9 mouse cellular contexts compared by ENCODE assay signal in the genomic region with DNA sequence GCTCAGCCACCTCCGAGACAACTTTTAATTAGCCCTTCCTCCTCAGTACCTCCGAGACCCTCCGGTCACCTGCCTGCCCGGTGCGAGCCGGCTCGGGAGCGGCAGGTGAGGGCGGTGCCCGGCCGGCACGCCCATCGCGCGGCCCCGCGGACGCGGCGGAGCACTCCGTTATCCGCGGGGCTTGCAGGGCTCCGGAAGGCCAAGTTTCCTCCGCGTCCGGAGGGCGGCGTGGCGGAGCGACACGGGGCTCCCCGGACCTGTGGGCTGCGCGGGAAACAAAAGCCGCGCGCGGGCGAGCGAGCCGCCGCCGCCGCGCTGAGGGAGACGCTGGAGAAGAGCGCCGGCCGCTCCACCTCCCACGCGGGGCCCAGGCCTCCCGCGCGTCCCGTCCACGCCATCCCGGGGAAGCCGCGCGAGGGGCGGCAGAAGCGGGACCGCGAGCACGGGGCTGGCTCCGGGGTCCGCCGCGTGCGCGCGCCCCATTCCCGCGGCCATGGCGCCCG. TPM values are rescaled to one million over a fixed set of nuclear protein-coding genes. Genes with fewer than 3 reads are reported as not detected.
DNase-seq lines count a peak whose midpoint lies in the region; ATAC-seq lines count a peak whose summit lies in the region.
"Had no signal": no experiment of that assay in that cellular context is flagged by ENCODE, and none has a peak within 500 bp of the region (broad histone marks: within the 10 kb centered on the region; RNA-seq: fewer than 3 reads in every experiment).

No protein-coding gene starts in this region.

- H3K4me3 ChIP-seq in embryonic facial prominence, embryonic 14.5 days (ENCODE audit: low read depth, low read length), result peak overlapping the region; percentile 90

- intact Hi-C loops in heart, postnatal 14 days (cut with DNase I), result loop anchor here (2.0 kb wide), 1 partner anchor 37 kb away; no protein-coding TSS in a partner anchor

- H3K4me1 ChIP-seq in embryonic facial prominence, embryonic 14.5 days (ENCODE audit: control insufficient read depth, insufficient read depth, low read length), result peaks cover 4% of the 10 kb centered on the region; the same call in 1 of the 2 replicates

- H3K4me2 ChIP-seq in embryonic facial prominence, embryonic 14.5 days (ENCODE audit: low read depth, low read length), result peak overlapping the region; percentile 80

- no peaks in the 10 kb centered on the region for H3K27me3 ChIP-seq in embryonic facial prominence, embryonic 14.5 days (replicated peaks; ENCODE audit: control insufficient read depth, insufficient read depth, low read length)

- H3K27ac ChIP-seq in embryonic facial prominence, embryonic 14.5 days (replicated peaks; ENCODE audit: low read depth, low read length), result peak overlapping the region; percentile 82

- H3K9me3 ChIP-seq in embryonic facial prominence, embryonic 14.5 days (ENCODE audit: control insufficient read depth, low read length), result no peaks in the 10 kb centered on the region

- WGBS in embryonic facial prominence, embryonic 14.5 days, result 0% methylated on average over 16 of the region's 77 CpGs

- peak; percentile 37 for ATAC-seq in CD4-positive, CD25-positive, alpha-beta regulatory T cell, adult 4 months
- ATAC-seq in embryonic facial prominence, embryonic 14.5 days (ENCODE audit: low read depth), result peak; percentile 67
- no peak for ATAC-seq in granulocyte monocyte progenitor cell, adult 5-6 weeks (replicated peaks; ENCODE audit: poor library complexity, severe bottlenecking)

- no peaks in the 10 kb centered on the region for H3K36me3 ChIP-seq in embryonic facial prominence, embryonic 14.5 days (ENCODE audit: control insufficient read depth, insufficient read depth, low read length)

- peak overlapping the region; percentile 79 for H3K9ac ChIP-seq in embryonic facial prominence, embryonic 14.5 days (ENCODE audit: low read depth, low read length)

- DNase-seq in ZHBTc4 (ENCODE audit: low read depth, low spot score), result peak; percentile 71
- DNase-seq in embryonic facial prominence, embryonic 14.5 days (ENCODE audit: low spot score), result peak; percentile 46
- DNase-seq in heart, postnatal 14 days, result peak; percentile 51 to 64
- DNase-seq in kidney, postnatal 4 days, result peak; percentile 62 to 77
- DNase-seq in lung, postnatal 25 days (ENCODE audit: low spot score), result peak; percentile 49
- DNase-seq in ovary, postnatal 14 days (ENCODE audit: low spot score), result peak; percentile 31

RNA-seq across cellular contexts. Expression of gene Fkbp5, which starts 31.8 kb away (rescaled TPM):
- polyA plus RNA-seq in CD4-positive, CD25-positive, alpha-beta regulatory T cell, adult 4 months (2017; shearing (Covaris generic)), result 10 to 100 TPM; 17.4 to 17.8 TPM
- polyA plus RNA-seq in embryonic facial prominence, embryonic 14.5 days (2014; fragmentation: Nextera tagmentation; extraction: Ambion mirVana), result 8.4 and 11.7 TPM in 2 replicates
- 10 to 100 TPM; 36.9 to 41.0 TPM for total RNA-seq in heart, postnatal 14 days (2021)
- 49.1 and 63.7 TPM in 2 replicates for total RNA-seq in granulocyte monocyte progenitor cell, adult 5-6 weeks (2014; fragmentation: Nextera tagmentation)
- 40.8 and 53.1 TPM in 2 replicates for total RNA-seq in granulocyte monocyte progenitor cell, adult 5-6 weeks (2017)

RNA-seq across cellular contexts. Expression of gene Armc12, which starts 45.1 kb away (rescaled TPM):
- polyA plus RNA-seq in CD4-positive, CD25-positive, alpha-beta regulatory T cell, adult 4 months (2017; shearing (Covaris generic)), result not detected
- polyA plus RNA-seq in embryonic facial prominence, embryonic 14.5 days (2014; fragmentation: Nextera tagmentation; extraction: Ambion mirVana), result not detected in 2 replicates
- total RNA-seq in heart, postnatal 14 days (2021), result not detected
- total RNA-seq in granulocyte monocyte progenitor cell, adult 5-6 weeks (2014; fragmentation: Nextera tagmentation), result not detected in 2 replicates
- total RNA-seq in granulocyte monocyte progenitor cell, adult 5-6 weeks (2017), result not detected in 2 replicates
- polyA plus RNA-seq: frontal cortex, adult 2 months had no signal
